Mouse (Mus musculus) left cerebral cortex, adult 8-10 months (tissue): ENCODE measurements around the gene Fer. TPM values are rescaled to one million over a fixed set of nuclear protein-coding genes. Genes with fewer than 3 reads are reported as not detected.

ENCODE experiments used
- DNase-seq, 2 experiments: peaks; one replicate each; pipeline ENCODE4 v3.0.0; 2022; ENCODE audit warnings: low spot score in 2 of 2
- total RNA-seq, 4 experiments: library from RNA; stranded (reverse); gene quantifications; 2 replicates each; pipeline ENCODE4 v1.2.4; 2022

The Fer gene
- total RNA-seq, 4 experiments from 2014 or later, result 30.3 to 33.7 (median 30.9) TPM

GRCm38 (mm10) chr17:63864171-63864571 lies 1.3 kb downstream of the Fer start:
- DNase-seq, result no peak

DNA sequence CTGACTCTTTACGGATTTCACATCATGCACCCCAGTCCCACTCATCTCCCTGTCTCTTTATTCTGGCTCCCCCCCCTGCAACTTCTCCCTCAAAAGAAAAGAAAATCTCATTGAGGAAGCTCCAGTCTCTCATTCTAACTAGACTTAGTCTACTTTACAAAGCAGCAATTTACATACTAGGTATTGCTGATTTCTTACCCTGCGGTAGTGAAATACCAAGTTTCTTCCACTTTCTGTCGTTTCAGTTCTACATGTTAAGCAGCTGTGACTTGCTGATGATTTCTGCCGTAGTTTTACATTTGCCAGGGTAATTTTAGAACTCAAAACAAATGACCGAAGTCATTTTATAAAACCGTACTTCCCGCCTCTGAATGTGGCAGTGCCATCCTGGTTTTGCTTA lies 8.9 kb downstream of the Fer start:
- no peak for DNase-seq

DNA sequence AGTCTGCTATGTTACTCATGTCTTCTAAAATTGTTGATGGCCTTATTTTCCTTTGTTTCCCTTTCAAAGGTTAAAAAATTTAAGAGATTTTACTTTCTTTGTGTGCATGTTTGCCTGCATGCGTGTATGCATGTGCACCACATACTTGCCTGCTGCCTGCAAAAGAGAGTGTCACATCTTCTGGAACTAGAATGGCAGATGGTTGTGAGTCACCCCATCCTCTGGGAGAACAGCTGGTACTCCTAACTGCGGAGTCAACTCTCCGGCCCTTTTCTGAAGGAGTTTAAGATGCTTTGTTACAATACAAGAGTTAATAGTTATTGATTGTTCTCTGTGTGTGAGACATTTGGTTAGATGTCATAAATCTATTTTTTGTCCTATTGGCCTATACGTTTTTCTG lies 16.0 kb downstream of the Fer start:
- peak in 1 of 2 experiments; percentile 22 for DNase-seq

- DNase-seq, result no peak
These were observed 17.1 kb downstream of the Fer start for GRCm38 (mm10) chr17:63880009-63880408.

DNA sequence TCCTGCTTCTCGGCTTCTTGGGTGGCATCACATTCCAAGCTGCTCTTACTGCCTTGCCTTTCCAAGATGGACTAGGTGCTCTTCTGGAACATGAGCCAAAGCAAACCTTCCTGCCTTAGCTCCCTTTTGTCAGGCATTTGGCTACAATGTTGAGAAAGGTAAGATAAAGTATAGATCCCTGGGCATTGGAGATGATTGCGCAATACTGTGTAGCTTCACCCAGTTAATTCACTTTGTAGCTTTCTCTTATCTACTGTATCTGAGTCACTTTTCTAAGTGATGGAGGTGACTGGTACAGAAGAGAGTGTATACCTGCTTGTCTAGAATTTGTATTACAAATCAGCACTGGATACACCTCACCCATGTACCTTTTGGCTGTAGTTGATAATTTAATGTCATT lies 24.1 kb downstream of the Fer start:
- no peak for DNase-seq

- DNase-seq, result no peak
These were observed 27.7 kb downstream of the Fer start for GRCm38 (mm10) chr17:63890611-63891010.

DNA sequence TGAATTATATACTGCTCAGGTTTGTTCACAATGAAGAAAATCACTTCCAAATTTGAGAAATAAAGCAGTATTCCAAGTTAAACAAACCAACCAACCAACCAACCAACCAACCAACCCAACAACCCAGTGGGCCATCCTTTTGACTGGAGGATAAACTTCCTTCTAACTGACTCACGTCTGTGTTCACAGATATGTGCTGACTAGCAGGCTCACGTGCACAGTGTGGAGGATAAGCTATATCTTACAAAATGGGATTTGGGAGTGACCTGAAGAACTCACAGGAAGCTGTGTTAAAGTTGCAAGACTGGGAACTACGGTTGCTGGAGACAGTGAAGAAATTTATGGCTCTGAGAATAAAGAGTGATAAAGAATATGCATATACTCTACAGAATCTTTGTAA lies 33.0 kb downstream of the Fer start:
- no peak for DNase-seq

- no peak for DNase-seq
These were observed 34.2 kb downstream of the Fer start for GRCm38 (mm10) chr17:63897050-63897449.

- no peak for DNase-seq
These were observed 46.4 kb downstream of the Fer start for GRCm38 (mm10) chr17:63909297-63909696.

DNA sequence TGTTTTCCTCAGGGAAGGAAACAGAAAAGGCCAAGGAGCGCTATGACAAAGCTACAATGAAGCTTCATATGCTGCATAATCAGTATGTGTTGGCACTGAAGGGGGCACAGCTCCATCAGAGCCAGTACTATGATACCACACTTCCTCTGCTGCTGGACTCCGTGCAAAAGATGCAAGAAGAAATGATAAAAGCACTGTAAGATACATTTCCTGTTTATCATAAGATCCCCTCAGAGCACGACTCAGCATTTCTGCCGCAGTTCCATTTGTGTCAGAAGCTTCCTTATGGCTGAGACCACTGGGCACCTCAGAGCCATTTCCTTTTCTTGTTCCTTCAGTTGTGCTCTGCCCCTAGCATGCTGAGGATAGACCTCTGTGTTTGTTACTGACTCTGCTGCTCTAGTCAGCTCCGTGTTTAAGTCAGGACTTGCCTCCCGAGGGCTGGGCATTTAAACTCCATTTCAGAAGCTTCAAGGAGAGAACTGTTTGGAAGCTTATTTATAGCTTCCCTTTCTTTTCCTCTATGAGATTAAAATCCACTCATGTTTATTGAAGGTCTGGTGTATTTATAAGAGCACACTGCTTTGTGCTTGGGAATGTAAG lies 58.8 kb downstream of the Fer start:
- DNase-seq, result no peak

DNA sequence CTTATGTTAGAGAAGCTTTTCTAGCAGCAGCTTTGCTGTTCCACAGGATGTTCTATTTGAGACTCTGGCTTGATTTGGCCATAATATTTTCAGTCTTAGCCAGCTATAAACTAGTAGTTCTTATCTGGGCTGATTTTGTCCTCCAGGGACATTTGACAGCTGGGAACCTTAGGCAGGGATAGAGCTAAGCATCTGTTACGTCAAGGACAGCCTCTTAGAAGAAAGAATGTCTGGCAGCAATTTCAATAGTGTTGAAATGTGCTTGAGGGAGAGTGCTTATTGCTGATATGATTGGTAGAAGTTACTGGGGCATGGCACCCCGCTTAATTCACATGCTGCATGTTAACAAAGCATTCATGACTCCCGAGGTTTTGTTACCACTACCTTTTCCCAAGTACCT lies 62.7 kb downstream of the Fer start:
- DNase-seq, result no peak

DNA sequence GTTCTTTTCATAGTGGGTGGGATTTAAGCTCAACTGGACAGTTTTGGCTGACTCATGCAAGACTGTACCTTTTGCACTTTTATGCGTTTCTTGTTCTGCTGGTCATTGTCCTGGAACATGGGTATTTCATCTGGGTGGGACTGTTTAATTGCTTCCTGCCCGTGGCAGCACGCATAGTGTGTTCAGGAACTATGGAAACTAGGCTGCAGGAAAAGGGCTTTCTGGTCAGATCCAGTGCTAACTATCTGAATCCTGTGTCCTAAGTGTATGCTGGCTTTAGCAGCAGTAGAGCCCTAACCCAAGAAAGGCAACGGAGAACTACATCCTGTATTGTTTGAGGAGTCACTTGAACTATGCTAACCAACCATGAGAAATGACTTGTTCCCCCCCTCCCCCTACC lies 67.8 kb downstream of the Fer start:
- DNase-seq, result no peak

GRCm38 (mm10) chr17:63931556-63931955 lies 68.7 kb downstream of the Fer start:
- DNase-seq, result no peak

GRCm38 (mm10) chr17:63935408-63935807 lies 72.5 kb downstream of the Fer start:
- no peak for DNase-seq

DNA sequence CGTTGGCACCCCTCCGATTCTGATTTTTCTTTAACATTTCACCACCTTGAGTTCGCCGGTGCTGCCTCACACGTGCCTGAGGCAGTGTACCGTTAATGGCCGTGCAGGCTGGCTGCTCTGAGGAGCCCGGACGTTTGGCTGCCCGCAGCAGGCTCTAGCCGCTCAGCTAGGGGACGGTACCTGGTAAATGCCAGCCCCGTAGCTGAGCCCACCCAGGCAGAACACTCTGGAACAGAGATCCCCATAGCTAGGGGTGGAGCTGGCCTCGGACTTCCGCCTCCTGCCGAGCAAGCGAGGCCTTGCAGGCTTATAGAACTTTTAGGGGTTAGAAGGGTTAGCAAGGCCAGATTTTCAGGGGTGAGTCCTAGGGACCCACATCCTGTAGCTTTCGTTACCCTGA lies 75.0 kb downstream of the Fer start:
- DNase-seq, result no peak

- no peak for DNase-seq
These were observed 83.9 kb downstream of the Fer start for GRCm38 (mm10) chr17:63946772-63947171.

GRCm38 (mm10) chr17:63948811-63949210 lies 85.9 kb downstream of the Fer start:
- no peak for DNase-seq

DNA sequence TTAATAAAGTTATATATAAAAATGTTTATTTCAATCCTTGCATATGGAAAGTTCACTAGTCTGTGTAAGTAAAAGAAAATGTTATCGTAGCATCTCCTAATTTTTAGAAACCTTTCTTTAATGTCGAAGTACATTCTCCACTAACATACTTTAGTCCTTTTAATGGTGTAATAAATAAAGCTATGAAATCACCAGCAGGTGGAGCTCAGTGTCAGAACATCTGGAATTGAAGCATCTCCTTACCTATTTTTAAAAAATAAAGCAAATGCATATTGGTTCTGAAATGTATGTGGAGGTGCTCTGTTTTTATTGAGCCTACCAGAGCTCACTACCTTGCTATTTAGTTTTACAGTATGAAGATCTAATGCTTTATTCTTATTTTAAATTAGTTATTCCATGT lies 88.6 kb downstream of the Fer start:
- no peak for DNase-seq

DNA sequence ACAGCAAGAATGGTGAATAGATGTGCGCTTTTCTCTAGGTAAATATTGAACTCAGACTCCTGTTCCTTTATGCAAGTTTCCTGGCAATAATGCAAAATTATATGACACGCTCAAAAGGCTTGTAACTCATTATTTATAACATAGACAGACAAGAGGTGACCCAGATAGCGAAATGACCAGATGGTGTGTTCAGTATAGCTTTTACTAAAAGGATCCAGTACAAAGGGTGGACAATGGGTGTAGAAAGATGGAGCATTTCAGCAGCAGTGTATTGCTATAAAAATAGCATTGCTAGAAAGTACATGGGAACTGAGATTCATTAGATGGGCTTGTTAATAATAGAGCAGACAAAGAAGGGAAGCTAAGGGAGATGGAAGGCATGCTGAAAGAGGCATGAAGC lies 104.2 kb downstream of the Fer start:
- DNase-seq, result no peak

DNA sequence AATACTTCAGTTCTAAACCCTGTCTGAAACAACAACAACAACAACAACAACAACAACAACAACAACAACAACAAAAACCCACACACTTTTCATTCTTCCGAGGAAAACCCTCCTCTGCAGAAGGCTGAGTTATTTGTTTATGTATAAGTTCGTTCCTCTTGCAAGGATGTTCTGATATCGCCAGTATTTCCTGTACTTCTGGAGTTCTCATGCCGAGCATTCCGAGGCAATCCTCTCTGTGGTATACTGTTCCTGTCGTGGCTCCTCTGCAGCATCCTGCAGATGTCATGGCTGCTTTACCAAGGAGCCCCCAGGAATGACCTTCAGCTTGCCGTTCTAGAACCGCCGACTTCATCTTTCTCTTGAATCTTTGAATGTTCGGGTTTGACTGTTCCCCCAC lies 106.6 kb downstream of the Fer start:
- DNase-seq, result no peak

DNA sequence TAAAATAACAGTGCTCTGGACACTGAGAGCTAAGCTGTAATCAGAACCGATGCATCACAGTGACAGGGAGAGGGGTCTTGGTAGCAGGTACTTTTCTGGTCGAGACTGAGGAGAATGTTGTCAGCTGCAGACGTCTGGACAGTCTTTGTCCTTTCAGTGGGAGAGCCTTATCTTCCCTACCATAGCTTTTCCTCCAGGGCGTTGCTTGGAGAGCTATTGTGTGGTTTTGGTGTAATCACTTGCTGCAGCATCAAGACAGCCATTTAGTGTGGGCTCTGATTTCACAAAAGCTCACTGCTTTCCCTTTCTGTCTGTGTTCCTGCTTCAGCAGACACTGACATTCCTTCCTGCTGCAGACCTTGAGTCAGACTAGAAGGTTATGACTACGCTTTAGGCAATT lies 107.4 kb downstream of the Fer start:
- DNase-seq, result no peak

DNA sequence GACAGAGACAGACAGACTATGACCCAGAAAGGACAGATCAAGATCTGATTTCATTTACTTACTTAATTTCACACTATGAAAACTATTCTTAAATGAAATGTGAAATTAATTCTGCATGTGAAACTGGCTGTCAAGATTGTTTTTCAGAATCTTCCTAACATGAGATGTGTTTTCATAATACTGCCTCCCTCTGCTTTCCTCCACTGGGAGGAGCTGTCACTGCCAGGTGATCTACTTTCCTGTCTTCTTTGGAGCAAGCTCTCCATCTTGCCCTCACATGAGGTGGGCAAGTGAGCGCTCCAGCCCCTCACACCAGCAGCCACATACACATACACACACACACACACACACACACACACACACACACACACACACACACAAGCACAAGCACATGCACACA lies 108.1 kb downstream of the Fer start:
- DNase-seq, result no peak

DNA sequence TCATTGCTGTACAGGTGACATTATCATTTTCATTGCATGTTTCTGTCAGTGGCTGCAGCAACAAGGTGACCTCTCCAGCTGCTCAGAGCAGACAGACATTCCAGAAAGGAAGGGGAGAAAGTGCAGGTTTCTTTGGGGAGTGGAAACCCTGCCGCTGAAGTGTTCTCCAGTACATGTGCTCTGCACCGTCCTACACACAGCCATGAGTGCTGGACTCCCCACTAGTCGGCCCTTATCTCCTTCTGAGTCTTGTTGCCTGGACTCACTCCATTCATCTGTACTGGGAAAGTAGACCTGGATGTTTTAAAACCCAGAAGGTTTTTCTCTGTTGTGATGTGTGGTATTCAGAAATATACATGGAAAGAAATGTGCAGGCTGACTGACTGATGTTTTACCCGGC lies 109.3 kb downstream of the Fer start:
- no peak for DNase-seq

GRCm38 (mm10) chr17:63973806-63974205 lies 110.9 kb downstream of the Fer start:
- DNase-seq, result no peak
